Mouse (Mus musculus): ENCODE results near the gene B4galnt4.

DNA sequence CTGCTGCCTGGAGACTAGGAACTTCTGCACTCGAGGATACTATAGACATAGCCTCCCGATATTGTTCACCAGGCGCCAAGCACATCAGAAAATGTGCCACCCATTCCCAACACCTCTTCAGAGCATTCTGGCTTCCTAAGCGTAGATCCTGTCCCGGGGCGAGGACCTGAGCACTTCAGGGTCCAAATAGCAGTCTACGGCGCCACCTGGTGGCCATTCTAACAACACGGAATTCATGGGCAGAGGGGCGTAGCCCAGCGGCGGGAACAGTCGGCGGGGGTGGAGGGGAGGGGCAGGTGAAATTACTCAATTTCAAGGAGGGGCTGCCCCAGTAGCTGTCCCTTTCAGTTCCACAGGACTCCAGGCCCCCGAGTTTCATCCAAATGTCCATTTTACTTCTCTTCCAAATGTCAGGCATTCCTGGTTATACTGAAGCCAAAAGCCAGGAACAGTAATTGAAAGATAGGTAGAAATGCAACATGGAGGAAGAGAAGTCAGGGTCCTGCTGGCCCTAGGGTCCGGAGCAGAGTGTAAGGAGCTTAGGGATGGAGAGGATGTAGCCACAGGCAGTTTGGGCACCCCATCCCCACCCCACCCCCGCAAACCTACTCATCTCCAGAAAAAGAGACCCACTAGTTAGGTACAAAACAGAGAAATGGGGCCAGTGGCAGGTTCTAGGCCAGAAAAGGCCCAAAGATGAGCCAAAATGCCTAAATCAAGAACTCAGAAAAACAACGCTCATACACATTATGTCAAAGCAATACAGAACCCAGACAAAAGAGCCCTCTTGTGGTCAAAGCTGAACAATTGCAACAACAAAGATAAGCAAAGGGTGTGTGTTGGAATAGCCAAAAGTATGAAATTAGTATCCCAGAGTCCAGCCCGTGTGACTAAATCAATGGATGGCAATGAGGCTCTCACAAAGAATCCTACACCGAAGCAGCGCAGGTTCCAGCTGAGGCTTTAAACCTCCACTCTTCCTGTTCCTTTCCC lies 12.4 kb upstream of the B4galnt4 start:
- TF ChIP-seq POLR2A (IDR thresholded peaks at IDR 0.05; ENCODE audit: extremely low read depth, insufficient read depth, low read length) (no peak), CTCF (IDR thresholded peaks at IDR 0.05; ENCODE audit: extremely low read depth, insufficient read depth, low read length) (peak; percentile 79)

Data from cortical plate, adult 2 months (tissue).